Mouse (Mus musculus) embryo, embryonic 11.5 days (tissue): ENCODE measurements at regions not wholly inside any gene's neighbourhood (a gene's known extent, or its start where the extent isn't known, plus 50 kb on each side); places are given as distances from the start of the nearest gene placed in this dataset.
"Not testable (repeated sequence)": the region's sequence is repeated elsewhere in the genome, so short reads cannot be mapped to it uniquely, and the experiment has no call there.

Experiments
- DNase-seq: peaks from one replicate; pipeline ENCODE4 v3.0.0-alpha.2; 2012; ENCODE audit warnings: low read depth, low spot score

DNA sequence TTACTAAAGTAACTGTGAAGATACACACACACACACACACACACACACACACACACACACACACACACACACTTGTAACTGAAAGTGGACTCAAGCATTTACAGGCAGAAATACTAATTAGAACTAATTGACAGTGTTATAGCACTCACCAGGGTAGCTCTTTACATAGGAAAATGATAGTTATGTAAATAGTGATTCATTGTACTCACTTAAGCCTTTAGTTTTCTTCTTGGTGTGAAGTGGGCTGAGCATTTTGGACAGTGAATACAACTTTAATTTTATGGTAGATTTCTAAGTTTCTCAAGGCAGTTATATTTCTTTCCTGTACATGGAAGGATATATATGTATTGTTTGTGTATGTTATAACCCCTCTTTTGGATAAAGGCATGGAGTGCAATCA, 704.5 kb upstream of the Nr2f1 start:
- DNase-seq = no peak

- no peak for DNase-seq
These were observed 701.1 kb upstream of the Nr2f1 start for GRCm38 (mm10) chr13:78900693-78901092.

DNA sequence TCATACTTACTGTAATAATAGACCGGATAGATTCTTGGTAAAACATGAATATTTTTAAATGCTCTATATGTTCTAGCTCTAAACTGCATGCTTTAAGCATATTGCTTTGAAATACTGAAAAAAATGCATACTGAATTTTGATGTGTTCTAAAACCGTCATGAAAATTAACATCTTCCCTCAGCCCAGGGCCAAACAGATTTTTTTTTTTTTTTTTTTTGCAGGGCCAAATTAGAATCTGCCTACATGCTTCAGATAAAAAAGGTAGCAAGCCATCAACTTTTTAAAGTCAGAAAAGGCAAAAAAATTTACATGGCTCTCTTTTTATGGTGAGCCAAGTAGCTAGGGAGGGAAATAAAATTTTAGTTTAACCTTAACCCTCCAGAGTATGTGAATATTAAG, 692.7 kb upstream of the Nr2f1 start:
- no peak for DNase-seq

- no peak for DNase-seq
These were observed 683.5 kb upstream of the Nr2f1 start for GRCm38 (mm10) chr13:78883062-78883461.

DNA sequence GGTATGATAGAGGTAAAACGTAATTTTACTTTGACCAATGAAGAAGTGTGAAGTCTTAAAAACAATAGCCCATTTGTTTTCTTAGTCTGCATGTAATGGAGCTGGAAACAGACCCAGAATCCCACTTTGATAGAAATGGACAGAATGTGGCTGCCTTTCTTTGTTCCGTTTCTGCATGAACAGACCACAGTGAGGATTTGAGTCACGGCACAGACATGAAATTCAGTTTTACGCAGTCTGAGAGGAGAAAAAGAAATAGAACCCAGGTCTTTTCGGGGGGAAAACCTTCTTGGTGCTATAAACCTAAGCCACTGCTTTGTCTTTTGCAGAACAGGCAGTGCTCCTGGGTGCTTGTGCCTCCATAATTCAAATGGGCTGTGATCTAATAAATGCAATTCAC, 673.0 kb upstream of the Nr2f1 start:
- peak; percentile 3 for DNase-seq

GRCm38 (mm10) chr13:78871976-78872375, 672.4 kb upstream of the Nr2f1 start:
- peak; percentile 34 for DNase-seq

DNA sequence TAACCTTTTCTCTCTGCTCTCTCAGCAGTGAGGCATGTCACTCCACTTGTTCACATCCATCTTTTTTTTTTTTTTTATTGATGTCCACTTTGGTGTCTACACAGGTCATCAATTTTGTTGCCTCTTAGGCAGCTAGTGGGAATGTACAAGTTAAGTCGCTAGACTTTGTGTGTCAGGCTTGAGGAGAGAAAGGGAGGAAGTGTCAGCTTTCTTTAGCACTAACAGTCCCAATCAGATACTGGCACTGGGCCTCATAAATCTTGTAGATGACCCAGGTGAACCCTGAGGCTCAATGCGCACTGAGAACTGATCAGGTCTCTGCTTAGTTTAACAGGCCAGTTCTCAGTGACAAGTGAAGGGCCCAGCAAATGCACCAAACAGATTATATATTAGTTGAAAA, 671.7 kb upstream of the Nr2f1 start:
- DNase-seq = peak; percentile 22

DNA sequence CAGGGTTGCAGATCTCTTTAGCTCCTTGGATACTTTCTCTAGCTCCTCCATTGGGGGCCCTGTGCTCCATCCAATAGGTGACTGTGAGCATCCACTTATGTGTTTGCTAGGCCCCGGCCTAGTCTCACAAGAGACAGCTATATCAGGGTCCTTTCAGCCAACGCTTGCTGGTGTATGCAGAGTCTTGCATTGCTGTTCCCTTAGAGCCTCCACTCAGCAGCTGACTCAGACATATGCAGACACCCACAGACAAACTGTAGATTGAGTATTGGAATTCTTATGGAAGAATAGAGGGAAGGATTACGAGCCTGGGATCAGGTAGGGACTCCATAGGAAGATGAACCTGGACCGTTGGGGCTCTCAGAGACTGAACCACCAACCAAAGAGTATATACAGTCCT, 624.8 kb upstream of the Nr2f1 start:
- DNase-seq = not testable (repeated sequence)

GRCm38 (mm10) chr13:78809656-78810055, 610.1 kb upstream of the Nr2f1 start:
- no peak for DNase-seq

GRCm38 (mm10) chr13:78802838-78803124, 603.2 kb upstream of the Nr2f1 start:
- no peak for DNase-seq

DNA sequence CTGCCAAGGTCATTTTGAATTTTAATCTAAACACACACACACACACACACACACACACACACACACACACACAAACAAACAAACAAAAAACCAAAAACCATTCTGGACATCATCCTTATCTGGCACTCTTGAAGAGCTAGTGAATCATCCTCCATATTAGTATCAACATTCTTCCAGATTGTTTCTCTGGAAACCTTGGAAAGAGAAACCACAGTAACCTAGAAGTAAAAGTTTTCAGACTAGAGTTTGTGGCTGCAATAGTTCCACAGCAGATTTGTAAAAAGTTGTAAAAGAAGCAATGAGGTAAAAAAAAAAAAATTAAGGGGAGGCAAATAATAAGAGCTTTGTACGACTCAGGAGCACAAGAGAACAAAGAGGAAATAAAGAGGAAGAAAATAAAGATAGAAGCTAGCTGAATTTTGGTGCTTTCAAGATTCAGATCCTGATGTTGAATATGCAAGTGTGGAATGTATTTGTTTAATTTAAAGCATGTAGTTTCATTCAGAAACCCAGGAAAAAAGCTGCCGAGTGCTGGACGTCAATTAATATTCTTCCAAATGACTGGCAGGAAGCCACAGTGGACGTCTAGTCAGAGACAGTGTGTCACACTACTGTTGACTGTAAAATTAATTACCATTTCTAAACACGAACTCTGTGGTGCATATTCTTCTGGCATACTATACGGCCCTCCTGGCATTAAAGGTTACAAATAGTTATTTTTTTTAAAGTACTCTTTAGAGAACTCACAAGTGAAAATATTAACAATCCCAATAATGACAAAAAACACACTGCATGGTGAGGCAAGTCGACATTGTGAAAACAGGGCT, 602.7 kb upstream of the Nr2f1 start:
- no peak for DNase-seq

DNA sequence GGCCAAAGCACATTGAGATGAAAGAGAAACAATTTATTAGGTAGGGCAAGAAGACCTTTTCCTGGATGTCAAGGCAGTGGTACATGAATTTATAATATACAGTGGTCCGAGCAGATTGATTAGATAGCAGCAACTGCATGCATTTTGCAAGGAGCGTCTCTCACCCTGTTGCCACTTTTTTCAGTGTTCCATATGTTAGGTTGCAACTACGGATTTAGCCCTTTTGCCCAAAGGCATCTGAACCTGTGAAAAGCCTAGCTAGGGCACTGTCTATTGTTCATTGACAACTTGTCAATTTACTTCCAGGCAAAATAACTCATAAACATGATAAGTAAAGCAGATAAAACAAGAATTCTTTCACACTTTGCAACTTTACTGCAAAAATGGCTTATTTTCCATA, 600.1 kb upstream of the Nr2f1 start:
- no peak for DNase-seq

DNA sequence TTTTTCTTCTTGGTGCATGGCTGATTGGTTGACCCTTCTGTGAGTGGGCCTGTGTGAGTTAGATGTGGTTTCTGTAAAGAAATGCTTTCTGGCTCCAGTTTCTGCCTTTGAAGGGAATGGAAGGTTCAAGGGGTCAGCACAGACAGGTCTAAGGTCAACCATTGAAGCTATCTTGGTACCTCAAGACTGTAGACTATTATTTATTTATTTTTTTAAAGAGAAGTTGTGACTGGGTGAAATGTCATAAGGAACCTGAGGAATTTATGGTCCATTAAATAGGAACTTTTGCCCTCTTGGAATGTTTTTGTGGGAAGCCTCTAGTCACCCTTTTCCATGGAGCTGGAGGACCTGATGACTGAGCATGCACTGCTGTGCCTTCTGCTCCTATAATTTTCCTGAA, 595.7 kb upstream of the Nr2f1 start:
- DNase-seq = no peak

DNA sequence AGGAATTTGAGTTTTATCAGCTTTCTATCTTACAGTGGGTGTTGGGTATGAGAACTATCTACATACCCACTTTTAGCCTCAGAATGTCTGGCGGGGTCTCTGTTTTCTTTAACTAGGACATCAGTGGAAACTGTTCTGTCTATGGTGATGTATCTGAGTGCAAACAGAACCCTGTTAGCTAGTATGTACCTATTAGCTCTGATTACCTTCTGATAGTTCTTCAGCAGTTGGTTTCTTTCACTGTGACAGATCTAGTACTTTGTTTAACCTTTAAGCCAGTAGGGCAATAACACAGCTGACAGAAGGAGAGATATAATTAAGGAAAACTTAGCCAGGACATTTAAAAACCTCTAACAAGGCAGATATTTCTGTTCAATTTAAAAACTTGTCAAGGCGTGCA, 584.7 kb upstream of the Nr2f1 start:
- DNase-seq = peak; percentile 4

DNA sequence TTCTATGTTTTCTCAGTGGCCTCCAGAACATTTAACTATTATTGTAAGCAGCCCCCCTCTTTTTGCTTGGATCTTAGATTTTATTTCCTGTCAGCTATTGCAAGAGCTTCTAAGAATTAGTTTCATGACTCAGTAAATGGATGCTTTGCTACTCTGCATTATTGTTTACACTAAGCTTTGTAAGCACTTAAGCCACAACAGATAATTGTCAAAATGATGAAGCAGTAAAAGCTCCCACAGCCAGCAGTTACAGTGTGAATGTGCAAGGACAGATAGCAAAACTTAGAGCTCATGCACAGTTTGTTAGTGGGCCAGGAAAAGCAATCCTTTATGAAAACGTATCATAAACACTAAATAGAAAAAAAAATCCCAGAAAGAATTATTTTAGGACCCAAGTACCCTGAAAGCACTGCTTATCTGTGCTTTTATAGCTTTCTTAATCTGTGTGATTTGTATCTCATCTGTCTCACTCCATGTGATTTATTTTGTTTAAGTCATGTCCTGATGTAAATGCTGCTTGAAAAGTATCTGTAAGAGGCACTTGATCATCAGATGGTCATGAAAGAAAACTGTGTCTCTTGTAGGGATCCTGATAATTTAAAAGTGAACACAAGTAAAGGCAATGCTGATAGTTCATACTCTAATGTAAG, 584.2 kb upstream of the Nr2f1 start:
- no peak for DNase-seq
